Mouse (Mus musculus) kidney, adult 11 months (tissue): ENCODE results near the gene Gprin2.

ENCODE experiments used
- DNase-seq: peaks from one replicate; pipeline ENCODE4 v3.0.0; 2022

The Gprin2 gene

GRCm38 (mm10) chr14:34201231-34202035 lies at the start of gene Gprin2:
TSS of gene Gprin2 (minus strand) at chr14:34201653.
- DNase-seq, result peak; percentile 17

DNA sequence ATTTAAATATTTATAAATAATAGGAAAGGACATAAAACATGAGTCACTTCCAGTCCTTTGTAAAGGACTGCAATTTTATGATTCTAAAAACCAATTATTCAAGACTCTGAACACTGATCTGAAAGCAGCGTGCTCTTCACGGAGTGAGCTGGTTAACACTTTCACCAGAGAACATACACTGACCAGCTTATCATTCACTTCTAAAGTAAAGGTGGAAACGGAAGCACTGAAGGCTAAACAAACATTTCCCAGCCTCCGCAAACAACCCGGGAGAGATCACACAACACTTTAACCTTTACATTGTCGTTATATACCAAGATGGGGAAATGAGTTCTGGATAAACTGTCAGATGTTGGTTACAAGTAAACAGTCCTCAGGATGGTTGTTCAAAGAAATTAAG lies 39.2 kb upstream of the Gprin2 start:
- no peak for DNase-seq

DNA sequence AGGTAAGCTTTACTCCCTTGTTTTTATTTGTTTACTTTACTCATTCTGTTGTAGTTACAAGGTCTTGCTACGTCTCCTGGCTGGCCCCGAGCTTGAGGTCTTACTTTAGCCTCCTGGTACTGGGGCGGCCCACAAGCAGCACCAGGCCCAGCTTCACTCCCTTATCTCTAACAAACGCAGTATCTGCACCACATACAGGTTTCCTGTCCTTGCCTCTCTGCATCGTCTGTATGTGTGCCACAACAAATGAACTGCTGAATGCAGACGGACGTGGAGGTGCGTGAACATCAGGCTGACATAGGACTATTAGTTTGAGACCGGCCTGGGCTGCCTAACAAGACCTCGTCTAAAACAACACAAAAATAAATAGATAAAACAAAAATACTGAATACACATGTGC lies 38.8 kb upstream of the Gprin2 start:
- no peak for DNase-seq

DNA sequence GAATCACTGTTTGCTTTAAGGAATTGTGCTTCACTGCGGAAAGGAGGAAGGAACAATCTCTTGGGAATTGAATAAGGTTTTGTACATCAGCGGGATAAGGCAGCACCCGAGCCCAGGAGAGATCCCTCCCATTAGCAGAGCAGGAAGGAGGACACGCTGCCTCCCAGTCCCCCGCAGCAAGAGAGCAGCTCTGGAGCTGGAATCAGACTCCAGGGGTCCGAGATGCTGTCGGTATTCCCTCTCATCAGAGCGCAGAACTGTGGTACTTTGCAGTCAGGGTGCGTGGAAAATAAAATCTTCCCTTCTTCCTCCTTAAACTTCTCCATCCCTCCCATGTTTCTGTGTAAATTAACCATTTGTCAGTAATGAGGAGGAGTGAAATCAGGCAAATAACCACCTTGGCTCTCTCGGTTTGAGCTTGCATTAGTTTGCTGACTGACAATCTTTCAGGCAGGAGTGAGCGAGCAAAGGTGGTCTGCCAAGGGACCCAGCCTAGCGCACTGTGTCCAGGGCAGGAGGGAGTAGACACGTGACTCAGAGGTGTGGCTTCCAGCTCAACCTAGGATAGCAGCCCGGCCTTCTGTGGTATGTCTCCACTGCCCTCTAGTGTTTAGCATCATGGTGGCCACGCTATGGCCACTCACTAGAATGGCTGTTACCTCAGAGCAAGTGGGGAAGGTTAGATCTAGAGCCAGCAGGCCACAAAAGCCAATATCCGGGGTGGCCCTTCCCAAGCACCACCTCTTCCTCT lies 33.4 kb upstream of the Gprin2 start:
- DNase-seq, result peak; percentile 77

GRCm38 (mm10) chr14:34233846-34234245 lies 32.4 kb upstream of the Gprin2 start:
- no peak for DNase-seq

GRCm38 (mm10) chr14:34232866-34233680 lies 31.6 kb upstream of the Gprin2 start:
- DNase-seq, result no peak

DNA sequence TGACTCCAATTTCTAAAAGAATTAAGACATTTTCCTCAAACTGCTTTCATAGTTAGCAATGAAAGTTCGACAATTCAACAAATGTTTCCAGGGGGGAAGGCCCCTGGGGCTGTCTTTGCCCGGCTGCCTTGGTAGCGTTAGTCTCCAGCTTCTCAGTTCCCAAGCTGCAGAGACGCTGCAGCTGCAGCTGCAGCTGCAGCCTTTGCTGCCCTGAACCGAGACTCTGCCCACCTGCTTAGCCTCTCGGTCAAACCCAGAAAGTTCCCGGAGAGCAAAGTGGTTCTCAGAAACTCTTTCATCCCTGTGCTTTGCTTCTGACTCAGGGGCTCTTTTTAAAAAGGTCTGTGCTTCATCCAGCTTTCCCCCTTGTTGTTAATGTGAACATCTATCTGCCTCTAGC lies 30.9 kb upstream of the Gprin2 start:
- no peak for DNase-seq

DNA sequence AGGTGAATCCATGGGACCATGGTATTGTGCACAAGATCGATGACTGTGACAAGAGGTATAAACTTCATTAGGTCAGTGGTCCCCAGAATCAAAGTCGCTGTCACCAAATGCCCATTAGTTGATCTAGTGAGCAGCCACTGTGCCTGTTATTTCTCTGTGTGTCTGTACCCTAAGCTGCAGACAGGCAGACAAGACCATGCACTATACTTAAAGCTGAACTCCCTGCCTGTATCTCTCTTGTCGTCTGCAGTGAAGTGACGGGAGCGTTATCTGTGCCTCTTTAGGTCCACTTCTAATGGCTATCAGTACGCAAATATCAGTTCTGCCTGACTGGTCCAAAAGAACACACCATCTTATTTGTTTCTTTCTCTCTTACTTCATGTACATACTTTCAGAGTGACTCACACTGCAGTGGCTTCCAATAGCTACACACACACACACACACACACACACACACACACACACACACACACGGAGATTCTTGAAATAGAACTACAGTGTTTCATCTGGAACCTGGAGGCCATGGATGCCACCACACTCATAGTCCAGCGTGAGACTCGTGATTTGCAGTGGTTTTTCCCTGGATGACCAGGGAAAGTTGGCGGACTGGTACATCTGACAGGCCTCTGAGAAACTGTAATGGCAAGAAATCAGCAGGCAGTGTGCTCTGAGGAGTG lies 27.5 kb upstream of the Gprin2 start:
- DNase-seq, result no peak

- DNase-seq, result no peak
These were observed 26.5 kb upstream of the Gprin2 start for GRCm38 (mm10) chr14:34227981-34228380.

DNA sequence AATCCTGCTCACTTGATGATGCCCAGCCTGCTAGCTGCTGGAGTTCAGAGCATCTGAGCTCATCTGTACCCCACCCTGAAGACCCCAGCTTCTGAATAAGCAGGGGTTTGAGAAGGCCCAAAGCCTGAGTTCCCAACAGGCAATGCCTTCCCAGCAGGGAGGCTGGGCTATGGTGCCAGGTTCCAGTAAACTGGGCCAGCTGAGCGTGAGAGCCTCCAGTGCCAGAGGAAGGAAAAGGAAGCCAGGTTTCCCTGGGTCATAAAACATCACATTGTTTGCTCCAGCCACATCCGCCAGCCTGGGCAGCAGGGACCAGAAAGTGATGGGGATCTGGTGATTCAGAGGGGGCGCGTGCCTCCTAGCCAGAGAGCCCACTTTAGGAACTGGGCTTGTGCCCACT lies 25.1 kb upstream of the Gprin2 start:
- DNase-seq, result no peak

- DNase-seq, result no peak
These were observed 24.5 kb upstream of the Gprin2 start for GRCm38 (mm10) chr14:34225986-34226385.

DNA sequence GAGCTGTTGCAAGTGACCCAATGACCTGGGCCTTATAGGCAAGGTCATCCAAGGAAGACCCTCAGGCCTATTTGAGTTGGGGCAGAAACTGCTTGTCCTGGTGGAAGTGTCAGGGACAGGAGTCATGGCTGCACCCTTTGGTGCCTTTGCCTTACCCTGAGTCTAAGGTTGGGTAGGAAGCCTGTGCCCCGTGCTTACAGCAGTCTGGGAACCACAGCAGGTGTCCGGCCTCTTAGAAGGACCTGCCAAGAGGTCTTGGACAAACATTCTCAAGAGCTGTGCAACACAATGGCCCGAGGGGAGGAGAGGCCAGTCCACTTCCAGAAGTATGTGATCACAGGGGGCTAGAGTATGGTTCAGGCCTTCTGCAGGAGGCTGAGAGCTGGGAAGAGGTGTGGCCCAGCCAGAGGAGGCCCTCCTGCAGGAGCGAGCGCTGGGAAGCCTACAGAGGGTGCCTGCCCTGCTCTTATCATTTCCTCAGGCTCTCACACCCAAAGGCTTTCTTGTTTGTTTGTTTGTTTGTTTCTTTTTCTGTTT lies 22.0 kb upstream of the Gprin2 start:
- no peak for DNase-seq

DNA sequence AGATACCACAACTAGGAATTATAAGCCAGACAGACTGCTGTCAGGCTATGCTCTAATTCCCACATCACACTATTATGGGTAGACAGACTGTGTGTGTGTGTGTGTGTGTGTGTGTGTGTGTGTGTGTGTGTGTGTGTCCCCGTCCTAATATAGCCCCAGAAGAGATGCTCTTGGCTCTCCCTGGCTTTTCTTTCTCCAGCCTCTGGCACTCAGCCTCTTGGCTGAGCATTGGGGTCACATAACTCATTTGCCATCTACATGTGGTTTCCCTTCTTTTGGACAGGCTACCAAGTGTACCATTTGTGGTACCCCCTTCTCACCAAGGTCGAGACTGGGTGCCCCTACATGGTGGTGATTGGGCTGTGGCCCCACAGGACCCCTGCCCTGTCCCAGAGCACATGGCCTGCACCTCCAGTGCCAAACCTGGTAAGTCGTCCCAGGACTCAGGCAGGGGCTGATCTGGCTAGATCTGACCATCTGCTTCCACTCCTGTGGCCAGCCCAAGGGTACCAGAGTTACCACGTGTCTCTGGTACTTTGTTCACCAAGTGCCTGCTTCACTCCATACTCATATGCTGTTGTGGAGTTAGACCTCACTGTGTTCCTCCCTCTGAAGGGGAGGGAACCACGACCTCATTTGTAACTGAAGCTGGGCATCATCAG lies 20.1 kb upstream of the Gprin2 start:
- DNase-seq, result no peak

DNA sequence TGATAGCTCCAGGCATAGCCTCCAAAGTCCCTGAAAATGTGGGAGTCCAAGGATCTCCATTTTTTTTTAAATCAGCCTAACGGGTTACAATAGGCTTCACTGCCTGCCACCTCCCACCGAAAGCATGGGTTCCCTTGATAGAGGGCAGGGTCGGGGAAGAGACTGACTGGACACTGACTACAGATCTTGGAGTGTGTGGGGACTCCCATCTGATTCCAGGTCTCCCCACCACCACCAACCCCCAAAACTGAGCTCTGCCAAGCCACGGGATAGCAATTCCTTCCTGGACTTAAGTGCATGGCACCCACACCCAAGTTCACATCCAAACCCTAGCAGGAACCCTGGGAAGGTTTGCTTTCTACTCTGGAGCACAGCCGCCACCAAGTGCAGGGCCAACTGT lies 19.0 kb upstream of the Gprin2 start:
- no peak for DNase-seq

DNA sequence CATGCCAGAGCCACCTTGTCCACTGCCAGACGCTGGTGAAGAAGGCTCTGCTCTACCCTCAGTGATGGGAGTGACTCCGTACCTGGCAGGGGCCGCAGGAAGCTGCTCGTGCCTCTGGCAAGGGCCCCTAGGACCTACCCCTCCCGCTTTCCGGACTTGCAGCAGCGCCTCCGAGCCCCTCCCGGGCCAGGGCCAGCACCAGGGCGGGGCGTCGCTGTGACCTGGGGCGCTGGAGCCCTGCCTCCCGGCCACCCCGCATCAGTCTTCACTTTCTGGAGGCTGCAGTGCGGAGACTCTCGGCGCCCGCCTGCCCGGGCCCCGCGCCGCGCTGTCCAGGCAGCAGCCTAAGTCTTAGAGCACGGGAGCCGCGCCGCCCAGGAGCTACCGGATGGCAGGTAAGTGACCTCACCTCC lies 18.3 kb upstream of the Gprin2 start:
- DNase-seq, result no peak

GRCm38 (mm10) chr14:34219295-34219694 lies 17.8 kb upstream of the Gprin2 start, which contains the start of gene Syt15:
TSS of gene Syt15 (plus strand) at chr14:34219595.
- no peak for DNase-seq

- DNase-seq, result no peak
These were observed 14.1 kb upstream of the Gprin2 start for GRCm38 (mm10) chr14:34215451-34216127.

DNA sequence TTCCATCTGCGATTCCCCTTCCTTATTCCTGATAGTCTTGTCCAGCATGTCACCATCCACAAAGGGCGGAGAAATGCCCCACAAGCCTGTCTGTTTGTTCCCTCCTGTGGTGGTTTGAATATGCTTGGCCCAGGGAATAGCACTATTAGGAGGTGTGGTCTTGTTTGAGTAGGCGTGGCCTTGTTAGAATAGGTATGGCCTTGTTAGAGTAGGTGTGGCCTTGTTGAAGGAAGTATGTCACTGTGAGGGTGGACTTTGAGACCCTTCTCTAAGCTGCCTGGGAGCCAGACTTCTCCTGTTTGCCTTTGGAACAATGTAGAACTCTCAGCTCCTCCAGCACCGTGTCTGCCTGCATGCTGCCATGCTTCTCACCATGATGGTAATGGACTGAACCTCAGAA lies 8.5 kb upstream of the Gprin2 start:
- no peak for DNase-seq

GRCm38 (mm10) chr14:34209080-34209479 lies 7.6 kb upstream of the Gprin2 start:
- DNase-seq, result no peak

DNA sequence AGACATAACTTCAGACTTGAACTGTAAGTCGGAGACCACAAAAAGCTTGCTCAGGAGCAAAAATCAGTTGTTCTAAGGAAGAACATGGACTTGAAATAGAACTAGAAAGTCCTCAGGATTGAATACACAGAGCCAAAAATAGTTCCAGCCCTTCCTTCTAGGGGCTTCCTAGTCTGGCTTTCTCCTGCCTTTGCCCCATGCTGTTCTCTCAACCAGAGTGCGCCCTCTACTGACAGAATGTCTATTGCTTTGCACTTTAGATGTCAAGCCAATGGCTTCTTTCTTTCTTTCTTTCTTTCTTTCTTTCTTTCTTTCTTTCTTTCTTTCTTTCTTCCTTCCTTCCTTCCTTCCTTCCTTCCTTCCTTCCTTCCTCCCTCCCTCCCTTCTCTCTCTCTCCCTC lies 7.2 kb upstream of the Gprin2 start:
- DNase-seq, result no peak

DNA sequence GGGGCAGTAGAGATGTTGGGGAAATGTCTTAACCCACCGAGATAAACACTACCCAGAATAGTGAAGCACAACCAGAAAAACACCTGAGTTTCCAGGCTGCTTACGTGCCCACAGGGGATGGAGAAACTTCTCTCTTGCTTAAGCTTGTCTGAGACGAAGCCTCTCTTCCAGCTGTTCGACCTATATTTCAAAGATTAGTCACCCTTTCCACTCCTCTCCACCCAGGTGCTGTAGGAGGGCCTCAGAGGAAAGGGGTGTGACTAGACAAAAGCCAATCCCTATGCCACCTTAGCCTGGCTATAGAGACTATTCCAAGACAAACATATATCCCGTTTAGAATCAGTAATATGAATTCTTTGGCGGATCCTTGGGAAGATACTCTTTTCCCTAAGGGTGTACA lies 6.5 kb upstream of the Gprin2 start:
- DNase-seq, result no peak
